Mouse (Mus musculus) forebrain, embryonic 16.5 days (tissue): ENCODE measurements at regions not wholly inside any gene's neighbourhood (a gene's known extent, or its start where the extent isn't known, plus 50 kb on each side); places are given as distances from the start of the nearest gene placed in this dataset.

Source experiments
- ATAC-seq: fragments of 200-750 bp; cut with Nextera tagmentation; 2 replicates; pipeline ENCODE4 v1.8.0; 2017; ENCODE audit warnings: mild to moderate bottlenecking, moderate library complexity
- H3K27ac ChIP-seq: fragments of 300-500 bp; sonication (generic); 2 replicates; pipeline ENCODE4 v1.5.1; 2014; ENCODE audit warnings: low read length, control low read depth
- H3K27me3 ChIP-seq: fragments of 300-500 bp; sonication (generic); replicated peaks from 2 replicates; pipeline ENCODE4 v1.6.1; 2014; ENCODE audit warnings: low read length; ENCODE audit not compliant: control insufficient read depth, insufficient read depth
- H3K36me3 ChIP-seq: fragments of 300-500 bp; sonication (generic); 2 replicates; pipeline ENCODE4 v1.6.1; 2014; ENCODE audit not compliant: control insufficient read depth, insufficient read depth
- H3K4me1 ChIP-seq: fragments of 300-500 bp; sonication (generic); replicated peaks from 2 replicates; pipeline ENCODE4 v1.6.1; 2014; ENCODE audit warnings: low read length; ENCODE audit not compliant: control insufficient read depth, insufficient read depth
- H3K4me2 ChIP-seq: fragments of 300-500 bp; sonication (generic); 2 replicates; pipeline ENCODE4 v1.6.1; 2014; ENCODE audit warnings: mild to moderate bottlenecking, low read length, control low read depth
- H3K4me3 ChIP-seq: fragments of 300-500 bp; sonication (generic); replicated peaks from 2 replicates; pipeline ENCODE4 v1.5.1; 2014; ENCODE audit warnings: mild to moderate bottlenecking, low read length, control low read depth
- H3K9ac ChIP-seq: fragments of 300-500 bp; sonication (generic); replicated peaks from 2 replicates; pipeline ENCODE4 v1.6.1; 2014; ENCODE audit warnings: low read depth, low read length, control low read depth
- H3K9me3 ChIP-seq: fragments of 300-500 bp; sonication (generic); 2 replicates; pipeline ENCODE4 v1.6.1; 2016; ENCODE audit warnings: low read length; ENCODE audit not compliant: control insufficient read depth
- WGBS: fragments of 180-500 bp; shearing (Covaris S2); extraction: QIAGEN DNeasy Blood & Tissue Kit; methylation state at CpG from one replicate; pipeline ENCODE4 v1.1.7; 2014; 5-methylcytosine and 5-hydroxymethylcytosine counted together

GRCm38 (mm10) chr3:41194311-41195112, 111.7 kb upstream of the Pgrmc2 start:
- 65% methylated on average over 9 of the region's 9 CpGs for WGBS
- no peak for ATAC-seq
- Histone ChIP-seq H3K9ac (no peak overlapping the region), H3K27me3 (no peaks in the 10 kb centered on the region), H3K4me2 (no peak overlapping the region), H3K9me3 (no peaks in the 10 kb centered on the region), H3K27ac (peak overlapping the region; percentile 19; the same call in 1 of the 2 replicates), H3K4me3 (no peak overlapping the region), H3K4me1 (peaks cover 23% of the 10 kb centered on the region; the same call in 1 of the 2 replicates), H3K36me3 (no peaks in the 10 kb centered on the region)

GRCm38 (mm10) chr3:41185305-41186097, 102.7 kb upstream of the Pgrmc2 start:
- Histone ChIP-seq H3K27ac (no peak overlapping the region), H3K4me3 (no peak overlapping the region), H3K4me1 (0 out of 2 replicates have a peak, but pooled peaks cover 7% of the 10 kb centered on the region), H3K4me2 (no peak overlapping the region), H3K9ac (no peak overlapping the region), H3K9me3 (no peaks in the 10 kb centered on the region), H3K36me3 (no peaks in the 10 kb centered on the region), H3K27me3 (no peaks in the 10 kb centered on the region)
- 89% methylated on average over 10 of the region's 10 CpGs for WGBS
- no peak for ATAC-seq

GRCm38 (mm10) chr3:41184375-41184774, 101.5 kb upstream of the Pgrmc2 start:
- 86% methylated on average over 7 of the region's 7 CpGs for WGBS
- ATAC-seq = no peak
- no peak overlapping the region for H3K4me2 ChIP-seq
- H3K4me1 ChIP-seq = 0 out of 2 replicates have a peak, but pooled peaks cover 7% of the 10 kb centered on the region
- no peaks in the 10 kb centered on the region for H3K36me3 ChIP-seq
- H3K9ac ChIP-seq = no peak overlapping the region
- no peak overlapping the region for H3K4me3 ChIP-seq
- no peak overlapping the region for H3K27ac ChIP-seq
- no peaks in the 10 kb centered on the region for H3K27me3 ChIP-seq
- no peaks in the 10 kb centered on the region for H3K9me3 ChIP-seq

GRCm38 (mm10) chr3:41182900-41183595, 100.2 kb upstream of the Pgrmc2 start:
- Histone ChIP-seq H3K27ac (no peak overlapping the region), H3K27me3 (no peaks in the 10 kb centered on the region), H3K4me3 (no peak overlapping the region), H3K9me3 (no peaks in the 10 kb centered on the region), H3K9ac (no peak overlapping the region), H3K4me1 (0 out of 2 replicates have a peak, but pooled peaks cover 7% of the 10 kb centered on the region), H3K4me2 (no peak overlapping the region), H3K36me3 (no peaks in the 10 kb centered on the region)
- WGBS = 70% methylated on average over 10 of the region's 10 CpGs
- peak; percentile 24; the same call in 1 of the 2 replicates for ATAC-seq

- 50% methylated on average over 15 of the region's 15 CpGs for WGBS
- ATAC-seq = peak; percentile 90
- Histone ChIP-seq H3K4me1 (0 out of 2 replicates have a peak, but pooled peaks cover 7% of the 10 kb centered on the region), H3K4me2 (no peak overlapping the region), H3K9me3 (no peaks in the 10 kb centered on the region), H3K4me3 (no peak overlapping the region), H3K9ac (no peak overlapping the region), H3K27ac (no peak overlapping the region), H3K27me3 (no peaks in the 10 kb centered on the region), H3K36me3 (no peaks in the 10 kb centered on the region)
Observed at GRCm38 (mm10) chr3:41182036-41182899, 99.4 kb upstream of the Pgrmc2 start.

- peak; percentile 22; the same call in 1 of the 2 replicates for ATAC-seq
- Histone ChIP-seq H3K27me3 (no peaks in the 10 kb centered on the region), H3K4me2 (no peak overlapping the region), H3K4me1 (0 out of 2 replicates have a peak, but pooled peaks cover 7% of the 10 kb centered on the region), H3K36me3 (no peaks in the 10 kb centered on the region), H3K9ac (no peak overlapping the region), H3K4me3 (no peak overlapping the region), H3K9me3 (no peaks in the 10 kb centered on the region), H3K27ac (no peak overlapping the region)
- 77% methylated on average over 11 of the region's 11 CpGs for WGBS
Observed at GRCm38 (mm10) chr3:41181438-41181837, 98.6 kb upstream of the Pgrmc2 start.

- H3K27ac ChIP-seq = no peak overlapping the region
- 82% methylated on average over 7 of the region's 7 CpGs for WGBS
- no peak overlapping the region for H3K9ac ChIP-seq
- H3K4me2 ChIP-seq = no peak overlapping the region
- no peaks in the 10 kb centered on the region for H3K36me3 ChIP-seq
- ATAC-seq = no peak
- H3K27me3 ChIP-seq = no peaks in the 10 kb centered on the region
- H3K4me1 ChIP-seq = 0 out of 2 replicates have a peak, but pooled peaks cover 7% of the 10 kb centered on the region
- no peak overlapping the region for H3K4me3 ChIP-seq
- no peaks in the 10 kb centered on the region for H3K9me3 ChIP-seq
Observed at GRCm38 (mm10) chr3:41180911-41181310, 98.1 kb upstream of the Pgrmc2 start.

- 74% methylated on average over 4 of the region's 4 CpGs for WGBS
- Histone ChIP-seq H3K9me3 (no peaks in the 10 kb centered on the region), H3K27me3 (no peaks in the 10 kb centered on the region), H3K4me2 (no peak overlapping the region), H3K36me3 (no peaks in the 10 kb centered on the region), H3K9ac (no peak overlapping the region), H3K4me1 (0 out of 2 replicates have a peak, but pooled peaks cover 7% of the 10 kb centered on the region), H3K27ac (no peak overlapping the region), H3K4me3 (no peak overlapping the region)
- no peak for ATAC-seq
Observed at GRCm38 (mm10) chr3:41179037-41179880, 96.4 kb upstream of the Pgrmc2 start.
